Mouse (Mus musculus) stomach, embryonic 14.5 days (tissue): ENCODE measurements at regions not wholly inside any gene's neighbourhood (a gene's known extent, or its start where the extent isn't known, plus 50 kb on each side); places are given as distances from the start of the nearest gene placed in this dataset.

Experiments used
- ATAC-seq: fragments of 200-750 bp; cut with Nextera tagmentation; 2 replicates; pipeline ENCODE4 v1.8.0; 2017; ENCODE audit warnings: low read depth, moderate TSS enrichment; ENCODE audit not compliant: insufficient number of reproducible peaks, insufficient read depth, low FRiP score
- H3K27ac ChIP-seq: fragments of 300-500 bp; sonication (generic); 2 replicates; pipeline ENCODE4 v1.5.1; 2014; ENCODE audit warnings: mild to moderate bottlenecking, low read length, moderate library complexity, mixed read lengths
- H3K27me3 ChIP-seq: fragments of 300-500 bp; sonication (generic); 2 replicates; pipeline ENCODE4 v1.6.1; 2014; ENCODE audit warnings: low read length, control low read depth, mixed read lengths; ENCODE audit not compliant: control insufficient read depth, insufficient read depth
- H3K36me3 ChIP-seq: fragments of 300-500 bp; sonication (generic); 2 replicates; pipeline ENCODE4 v1.6.1; 2014; ENCODE audit warnings: mild to moderate bottlenecking, control low read depth, low read length, moderate library complexity, mixed read lengths; ENCODE audit not compliant: control insufficient read depth, insufficient read depth
- H3K4me1 ChIP-seq: fragments of 300-500 bp; sonication (generic); 2 replicates; pipeline ENCODE4 v1.6.1; 2014; ENCODE audit warnings: low read length, control low read depth, mixed read lengths; ENCODE audit not compliant: control insufficient read depth, insufficient read depth
- H3K4me2 ChIP-seq: fragments of 300-500 bp; sonication (generic); replicated peaks from 2 replicates; pipeline ENCODE4 v1.6.1; 2014; ENCODE audit warnings: low read depth, low read length, control low read depth
- H3K4me3 ChIP-seq: fragments of 300-500 bp; sonication (generic); 2 replicates; pipeline ENCODE4 v1.5.1; 2014; ENCODE audit warnings: low read depth, low read length, control low read depth
- H3K9ac ChIP-seq: fragments of 300-500 bp; sonication (generic); replicated peaks from 2 replicates; pipeline ENCODE4 v1.6.1; 2014; ENCODE audit warnings: low read depth, mild to moderate bottlenecking, control low read depth, low read length, moderate library complexity, mixed read lengths
- H3K9me3 ChIP-seq: fragments of 300-500 bp; sonication (generic); 2 replicates; pipeline ENCODE4 v1.6.1; 2016; ENCODE audit warnings: low read depth, low read length, control low read depth; ENCODE audit not compliant: control insufficient read depth
- WGBS: fragments of 180-500 bp; shearing (Covaris S2); extraction: QIAGEN DNeasy Blood & Tissue Kit; methylation state at CpG from one replicate; pipeline ENCODE4 v1.1.7; 2014; 5-methylcytosine and 5-hydroxymethylcytosine counted together

DNA sequence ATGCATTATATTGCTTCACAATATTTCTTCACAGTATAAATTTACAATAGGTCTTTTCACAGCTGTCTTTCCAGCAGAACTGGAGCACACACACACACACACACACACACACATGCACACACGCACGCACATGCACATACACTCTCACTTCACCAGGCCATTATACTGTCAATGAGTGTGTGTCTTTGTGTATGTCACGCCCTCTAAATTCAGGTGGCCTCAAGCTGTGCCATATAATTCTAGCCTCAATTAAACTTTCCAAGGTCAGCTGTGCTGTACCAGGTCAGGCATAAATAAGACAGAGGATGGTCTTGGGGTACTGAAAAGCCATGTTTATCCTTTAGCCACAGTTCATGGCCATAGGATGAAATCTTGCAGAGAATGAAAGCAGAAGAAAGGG, 442.4 kb downstream of the Gm10295 start:
- H3K4me2 ChIP-seq, result no peak overlapping the region
- H3K9me3 ChIP-seq, result no peaks in the 10 kb centered on the region
- no peak overlapping the region for H3K9ac ChIP-seq
- ATAC-seq, result no peak
- H3K36me3 ChIP-seq, result no peaks in the 10 kb centered on the region
- no peak overlapping the region for H3K27ac ChIP-seq
- no peaks in the 10 kb centered on the region for H3K27me3 ChIP-seq
- 79% methylated on average over 3 of the region's 3 CpGs for WGBS
- no peaks in the 10 kb centered on the region for H3K4me1 ChIP-seq
- no peak overlapping the region for H3K4me3 ChIP-seq

DNA sequence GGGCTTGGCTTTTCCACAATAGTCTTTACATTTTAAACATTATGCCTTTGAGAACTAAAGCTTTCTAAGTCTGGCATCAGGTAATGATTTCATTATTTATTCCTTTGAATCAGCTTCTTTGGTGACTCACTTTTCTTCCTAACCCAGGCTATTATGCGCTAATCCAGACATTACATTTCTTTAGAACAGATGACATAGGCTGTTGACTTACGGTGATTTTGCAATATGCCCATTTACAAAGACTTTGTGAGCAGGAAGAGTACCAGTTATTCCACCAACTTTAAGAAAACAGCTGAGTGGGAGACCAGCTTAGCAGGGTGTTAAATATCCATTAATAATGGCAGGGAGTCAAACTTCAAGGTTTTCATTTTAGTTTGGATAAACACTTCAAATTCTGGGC, 459.6 kb downstream of the Gm10295 start:
- no peak overlapping the region for H3K27ac ChIP-seq
- no peaks in the 10 kb centered on the region for H3K4me1 ChIP-seq
- WGBS, result 52% methylated on average over 2 of the region's 2 CpGs
- H3K36me3 ChIP-seq, result no peaks in the 10 kb centered on the region
- no peak for ATAC-seq
- H3K4me3 ChIP-seq, result no peak overlapping the region
- H3K4me2 ChIP-seq, result no peak overlapping the region
- H3K27me3 ChIP-seq, result no peaks in the 10 kb centered on the region
- no peaks in the 10 kb centered on the region for H3K9me3 ChIP-seq
- no peak overlapping the region for H3K9ac ChIP-seq

- no peak for ATAC-seq
- Histone ChIP-seq H3K4me2 (no peak overlapping the region), H3K36me3 (no peaks in the 10 kb centered on the region), H3K9me3 (no peaks in the 10 kb centered on the region), H3K9ac (no peak overlapping the region), H3K4me3 (no peak overlapping the region), H3K4me1 (no peaks in the 10 kb centered on the region), H3K27ac (no peak overlapping the region), H3K27me3 (no peaks in the 10 kb centered on the region)
- 53% methylated on average over 2 of the region's 2 CpGs for WGBS
Measured at GRCm38 (mm10) chr7:70880496-70880895, 470.8 kb downstream of the Gm10295 start.

GRCm38 (mm10) chr7:70874393-70874792, 476.9 kb downstream of the Gm10295 start:
- no peaks in the 10 kb centered on the region for H3K9me3 ChIP-seq
- H3K4me2 ChIP-seq, result no peak overlapping the region
- no peak for ATAC-seq
- H3K4me3 ChIP-seq, result no peak overlapping the region
- no peaks in the 10 kb centered on the region for H3K36me3 ChIP-seq
- H3K9ac ChIP-seq, result no peak overlapping the region
- no peak overlapping the region for H3K27ac ChIP-seq
- H3K27me3 ChIP-seq, result no peaks in the 10 kb centered on the region
- 46% methylated on average over 2 of the region's 2 CpGs for WGBS
- peaks cover 9% of the 10 kb centered on the region; the same call in 1 of the 2 replicates for H3K4me1 ChIP-seq

- no peak overlapping the region for H3K27ac ChIP-seq
- WGBS, result 33% methylated on average over 10 of the region's 10 CpGs
- ATAC-seq, result no peak
- no peaks in the 10 kb centered on the region for H3K36me3 ChIP-seq
- peaks cover 9% of the 10 kb centered on the region; the same call in 1 of the 2 replicates for H3K4me1 ChIP-seq
- no peaks in the 10 kb centered on the region for H3K27me3 ChIP-seq
- no peaks in the 10 kb centered on the region for H3K9me3 ChIP-seq
- no peak overlapping the region for H3K9ac ChIP-seq
- H3K4me2 ChIP-seq, result no peak overlapping the region
- H3K4me3 ChIP-seq, result no peak overlapping the region
Measured at GRCm38 (mm10) chr7:70870841-70871534, 480.3 kb downstream of the Gm10295 start.

DNA sequence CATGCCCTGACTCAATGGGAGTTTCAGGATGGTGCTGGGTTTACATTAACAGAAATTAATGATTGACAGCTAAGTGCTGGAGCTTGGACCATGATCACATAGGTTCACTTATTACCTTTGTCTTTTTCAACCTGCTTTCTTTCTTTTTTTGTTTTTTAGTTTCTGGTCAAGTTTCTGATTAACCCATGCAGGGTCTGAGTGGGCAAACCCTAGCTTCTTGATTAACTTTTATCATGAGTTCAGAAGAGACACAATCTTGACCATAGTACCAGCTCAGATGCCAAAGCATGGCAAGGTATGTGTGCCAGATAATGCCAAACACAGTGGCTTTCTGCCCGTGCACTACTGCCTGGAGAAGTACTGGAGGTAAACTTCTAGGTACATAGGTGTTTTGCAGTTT, 482.2 kb downstream of the Gm10295 start:
- ATAC-seq, result no peak

GRCm38 (mm10) chr7:70859957-70860356, 491.3 kb downstream of the Gm10295 start:
- no peaks in the 10 kb centered on the region for H3K27me3 ChIP-seq
- H3K9me3 ChIP-seq, result no peaks in the 10 kb centered on the region
- ATAC-seq, result no peak
- H3K27ac ChIP-seq, result no peak overlapping the region
- H3K9ac ChIP-seq, result no peak overlapping the region
- H3K4me2 ChIP-seq, result no peak overlapping the region
- no peak overlapping the region for H3K4me3 ChIP-seq
- 86% methylated on average over 4 of the region's 4 CpGs for WGBS
- H3K36me3 ChIP-seq, result no peaks in the 10 kb centered on the region
- no peaks in the 10 kb centered on the region for H3K4me1 ChIP-seq

More for the DNA sequence above, 482.2 kb downstream of the Gm10295 start:
- Histone ChIP-seq H3K27me3 (no peaks in the 10 kb centered on the region), H3K4me2 (no peak overlapping the region), H3K4me3 (no peak overlapping the region), H3K9ac (no peak overlapping the region), H3K36me3 (no peaks in the 10 kb centered on the region), H3K4me1 (peaks cover 9% of the 10 kb centered on the region; the same call in 1 of the 2 replicates), H3K27ac (no peak overlapping the region), H3K9me3 (no peaks in the 10 kb centered on the region)
- WGBS, result 76% methylated on average over 1 of the region's 1 CpGs

GRCm38 (mm10) chr7:70850726-70851125, 484.2 kb upstream of the Nr2f2 start:
- 85% methylated on average over 2 of the region's 2 CpGs for WGBS
- Histone ChIP-seq H3K36me3 (no peaks in the 10 kb centered on the region), H3K27me3 (no peaks in the 10 kb centered on the region), H3K4me3 (no peak overlapping the region), H3K4me1 (no peaks in the 10 kb centered on the region), H3K27ac (no peak overlapping the region), H3K9me3 (no peaks in the 10 kb centered on the region), H3K9ac (no peak overlapping the region), H3K4me2 (no peak overlapping the region)
- ATAC-seq, result no peak
